Mouse (Mus musculus): ENCODE data around the gene Sema6d.

Gene Sema6d

GRCm38 (mm10) chr2:124089813-124090230 lies at the start of gene Sema6d:
TSS of gene Sema6d (plus strand) at chr2:124089969.
- DNase-seq (ENCODE audit: extremely low read depth, low read depth, low spot score) = no peak

- no peak for DNase-seq (ENCODE audit: extremely low read depth, low read depth, low spot score)
Measured at GRCm38 (mm10) chr2:124059910-124060309, 29.9 kb upstream of the Sema6d start.

- DNase-seq (ENCODE audit: extremely low read depth, low read depth, low spot score) = no peak
Measured at GRCm38 (mm10) chr2:124068380-124068779, 21.4 kb upstream of the Sema6d start.

- DNase-seq (ENCODE audit: extremely low read depth, low read depth, low spot score) = no peak
Measured at GRCm38 (mm10) chr2:124070664-124071063, 19.1 kb upstream of the Sema6d start.

- no peak for DNase-seq (ENCODE audit: extremely low read depth, low read depth, low spot score)
Measured at GRCm38 (mm10) chr2:124071380-124071779, 18.4 kb upstream of the Sema6d start.

- no peak for DNase-seq (ENCODE audit: extremely low read depth, low read depth, low spot score)
Measured at GRCm38 (mm10) chr2:124090231-124091141, 717 bp downstream of the Sema6d start.

- no peak for DNase-seq (ENCODE audit: extremely low read depth, low read depth, low spot score)
Measured at GRCm38 (mm10) chr2:124099697-124100096, 9.9 kb downstream of the Sema6d start.

- DNase-seq (ENCODE audit: extremely low read depth, low read depth, low spot score) = no peak
Measured at GRCm38 (mm10) chr2:124100486-124101200, 10.9 kb downstream of the Sema6d start.

GRCm38 (mm10) chr2:124101201-124101517 lies 11.4 kb downstream of the Sema6d start:
- no peak for DNase-seq (ENCODE audit: extremely low read depth, low read depth, low spot score)

- no peak for DNase-seq (ENCODE audit: extremely low read depth, low read depth, low spot score)
Measured at GRCm38 (mm10) chr2:124101580-124101979, 11.8 kb downstream of the Sema6d start.

GRCm38 (mm10) chr2:124103277-124103676 lies 13.5 kb downstream of the Sema6d start:
- DNase-seq (ENCODE audit: extremely low read depth, low read depth, low spot score) = no peak

- DNase-seq (ENCODE audit: extremely low read depth, low read depth, low spot score) = no peak
Measured at GRCm38 (mm10) chr2:124118469-124119243, 28.9 kb downstream of the Sema6d start.

- no peak for DNase-seq (ENCODE audit: extremely low read depth, low read depth, low spot score)
Measured at GRCm38 (mm10) chr2:124120355-124120754, 30.6 kb downstream of the Sema6d start.

- DNase-seq (ENCODE audit: extremely low read depth, low read depth, low spot score) = no peak
Measured at GRCm38 (mm10) chr2:124121539-124121938, 31.8 kb downstream of the Sema6d start.

GRCm38 (mm10) chr2:124125504-124125903 lies 35.7 kb downstream of the Sema6d start:
- no peak for DNase-seq (ENCODE audit: extremely low read depth, low read depth, low spot score)

GRCm38 (mm10) chr2:124126853-124127252 lies 37.1 kb downstream of the Sema6d start:
- no peak for DNase-seq (ENCODE audit: extremely low read depth, low read depth, low spot score)

- DNase-seq (ENCODE audit: extremely low read depth, low read depth, low spot score) = no peak
Measured at GRCm38 (mm10) chr2:124130876-124131275, 41.1 kb downstream of the Sema6d start.

GRCm38 (mm10) chr2:124141510-124142044 lies 51.8 kb downstream of the Sema6d start:
- DNase-seq (ENCODE audit: extremely low read depth, low read depth, low spot score) = no peak

GRCm38 (mm10) chr2:124145528-124145927 lies 55.8 kb downstream of the Sema6d start:
- DNase-seq (ENCODE audit: extremely low read depth, low read depth, low spot score) = no peak

GRCm38 (mm10) chr2:124158158-124158557 lies 68.4 kb downstream of the Sema6d start:
- DNase-seq (ENCODE audit: extremely low read depth, low read depth, low spot score) = no peak

GRCm38 (mm10) chr2:124162001-124162599 lies 72.3 kb downstream of the Sema6d start:
- DNase-seq (ENCODE audit: extremely low read depth, low read depth, low spot score) = no peak

All from fat pad, adult 2 months (tissue).